Mouse (Mus musculus) ovary, adult 10 weeks (tissue): ENCODE results near the gene Ccr5. TPM values are rescaled to one million over a fixed set of nuclear protein-coding genes. Genes with fewer than 3 reads are reported as not detected.

Experiments used
- polyA plus RNA-seq: library from polyadenylated mRNA; stranded (reverse); fragments of 350-450 nt; fragmentation: Illumina TruSeq; extraction: RNeasy Lipid Tissue Mini Kit (QIAGEN cat#74804); gene quantifications from one replicate; pipeline ENCODE4 v1.2.3, GENCODE M21; 2014

Ccr5 gene
- polyA plus RNA-seq: 5.7 TPM

DNA sequence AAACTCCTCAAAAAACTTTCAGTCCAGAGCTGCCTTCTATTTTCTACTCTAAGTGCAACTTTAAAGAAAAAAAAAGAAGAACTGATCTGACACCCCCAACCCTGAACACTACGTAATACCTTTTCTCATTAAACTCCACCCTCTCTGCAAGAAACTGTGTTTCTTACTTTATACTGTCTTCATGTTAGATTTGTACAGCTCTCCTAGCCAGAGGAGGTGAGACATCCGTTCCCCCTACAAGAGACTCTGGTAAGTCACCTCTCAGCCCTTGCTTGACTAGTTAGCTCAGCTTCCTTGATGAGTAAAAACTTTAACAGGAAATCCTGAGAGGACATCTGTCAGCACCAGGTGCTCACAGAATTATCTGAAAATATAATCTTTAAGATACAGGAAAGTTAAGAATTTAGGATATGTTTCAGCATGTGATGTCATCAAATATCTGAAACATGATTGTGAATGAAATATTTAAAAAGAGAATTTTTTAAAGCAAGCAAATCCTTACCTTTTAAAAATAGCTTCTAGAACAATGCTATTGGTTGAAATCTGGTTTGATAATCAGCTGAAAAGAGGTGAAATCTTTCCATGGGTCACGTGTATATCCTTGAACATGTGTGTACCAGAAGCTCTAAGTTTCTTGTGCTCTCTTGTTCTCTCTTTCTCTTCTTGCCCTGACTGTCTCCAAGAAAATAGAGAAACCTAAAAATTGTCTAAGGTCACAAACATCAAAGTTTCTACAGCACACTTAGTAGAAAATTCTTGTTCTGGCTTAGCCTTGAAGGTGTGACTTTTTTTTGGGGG is at the start of gene Ccr5:
Ccr5 (plus strand) TSS at position 157 of the 798 bp plus-strand sequence.

DNA sequence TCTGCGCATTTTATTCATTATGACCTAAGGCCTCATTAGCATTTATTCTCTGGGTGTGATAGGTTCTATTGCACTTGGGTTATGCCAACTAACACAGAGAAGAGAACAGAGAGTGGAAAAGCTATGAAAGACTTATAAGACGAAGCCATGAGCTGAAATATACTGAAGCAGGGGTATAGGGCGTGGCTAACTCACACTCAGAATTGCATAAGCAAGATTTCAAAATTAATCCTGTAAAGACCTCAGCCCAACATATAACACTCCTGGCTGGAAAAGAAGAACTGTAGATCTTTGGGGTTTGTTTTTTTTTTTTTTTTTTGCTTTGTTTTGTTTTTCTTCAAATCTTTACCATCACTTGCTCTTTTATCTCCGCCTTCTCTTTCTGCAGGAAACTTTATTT is 19.6 kb upstream of the Ccr5 start, which contains the start of gene Ccr2:
Ccr2 (plus strand) TSS at position 228 of the 400 bp plus-strand sequence.

Other genes starting within 250 kb of the Ccr5 start
- 3.1 TPM for gene Ccr1, start 152.9 kb upstream of the Ccr5 start, polyA plus RNA-seq
- gene Ccr1l1, start 143.1 kb upstream of the Ccr5 start, polyA plus RNA-seq: not detected
- gene Ccr3, start 99.6 kb upstream of the Ccr5 start, polyA plus RNA-seq: 0.43 TPM
- gene Ccr2, start 19.6 kb upstream of the Ccr5 start, polyA plus RNA-seq: 32.0 TPM
- gene 2010315B03Rik, start 191.2 kb downstream of the Ccr5 start, polyA plus RNA-seq: 54.1 TPM